Mouse (Mus musculus): ENCODE measurements around the gene Ralgds. TPM values are rescaled to one million over a fixed set of nuclear protein-coding genes. Genes with fewer than 3 reads are reported as not detected.

The Ralgds gene
- total and polyA plus RNA-seq, 3 experiments = 9.7 to 19.5 (median 12.2) TPM

- intact Hi-C loops (cut with DNase I) = no loop called here
- Histone ChIP-seq H3K4me3 (no peak overlapping the region), H3K79me2 (replicated peaks; ENCODE audit: control insufficient read depth, insufficient read depth, low read length) (no peaks in the 10 kb centered on the region), H3K4me1 (ENCODE audit: control insufficient read depth, insufficient read depth, low read length) (no peaks in the 10 kb centered on the region), H3K27me3 (ENCODE audit: control insufficient read depth, insufficient read depth, low read length) (no peaks in the 10 kb centered on the region), H3K27ac (no peak overlapping the region), H3K9ac (ENCODE audit: low read depth, low read length) (no peak overlapping the region), H3K36me3 (ENCODE audit: control insufficient read depth, insufficient read depth, low read length) (no peaks in the 10 kb centered on the region)
- 63% methylated on average over 2 of the region's 2 CpGs for WGBS
- peak in 1 of 2 experiments; percentile 3 for DNase-seq
- TF ChIP-seq CTCF (IDR thresholded peaks at IDR 0.05) (no peak), POLR2A (IDR thresholded peaks at IDR 0.05; ENCODE audit: insufficient read depth, low read depth, low read length) (no peak), EP300 (IDR thresholded peaks at IDR 0.05; ENCODE audit: insufficient read depth, low read depth, low read length) (no peak)
Observed at GRCm38 (mm10) chr2:28483861-28484260, 29.1 kb upstream of the Ralgds start.

GRCm38 (mm10) chr2:28494521-28494920, 18.4 kb upstream of the Ralgds start:
- H3K27me3 ChIP-seq (ENCODE audit: control insufficient read depth, insufficient read depth, low read length) = no peaks in the 10 kb centered on the region
- intact Hi-C loops (cut with DNase I) = no loop called here
- no peaks in the 10 kb centered on the region for H3K36me3 ChIP-seq (ENCODE audit: control insufficient read depth, insufficient read depth, low read length)
- H3K9ac ChIP-seq (ENCODE audit: low read depth, low read length) = no peak overlapping the region
- H3K4me3 ChIP-seq = no peak overlapping the region
- TF ChIP-seq POLR2A (IDR thresholded peaks at IDR 0.05; ENCODE audit: insufficient read depth, low read depth, low read length) = no peak
- TF ChIP-seq EP300 (IDR thresholded peaks at IDR 0.05; ENCODE audit: insufficient read depth, low read depth, low read length) = no peak
- no peak for TF ChIP-seq CTCF (IDR thresholded peaks at IDR 0.05)
- no peaks in the 10 kb centered on the region for H3K4me1 ChIP-seq (ENCODE audit: control insufficient read depth, insufficient read depth, low read length)
- 56% methylated on average over 2 of the region's 2 CpGs for WGBS
- no peak overlapping the region for H3K27ac ChIP-seq
- no peak for DNase-seq
- no peaks in the 10 kb centered on the region for H3K79me2 ChIP-seq (replicated peaks; ENCODE audit: control insufficient read depth, insufficient read depth, low read length)

- Histone ChIP-seq H3K4me3 (no peak overlapping the region), H3K36me3 (ENCODE audit: control insufficient read depth, insufficient read depth, low read length) (no peaks in the 10 kb centered on the region), H3K9ac (ENCODE audit: low read depth, low read length) (no peak overlapping the region), H3K27me3 (ENCODE audit: control insufficient read depth, insufficient read depth, low read length) (no peaks in the 10 kb centered on the region), H3K4me1 (ENCODE audit: control insufficient read depth, insufficient read depth, low read length) (no peaks in the 10 kb centered on the region), H3K79me2 (replicated peaks; ENCODE audit: control insufficient read depth, insufficient read depth, low read length) (no peaks in the 10 kb centered on the region), H3K27ac (no peak overlapping the region)
- DNase-seq = peak; percentile 19 to 41
- TF ChIP-seq CTCF (IDR thresholded peaks at IDR 0.05) (peak; percentile 54), EP300 (IDR thresholded peaks at IDR 0.05; ENCODE audit: insufficient read depth, low read depth, low read length) (no peak), POLR2A (IDR thresholded peaks at IDR 0.05; ENCODE audit: insufficient read depth, low read depth, low read length) (no peak)
- intact Hi-C loops (cut with DNase I) = no loop called here
- 61% methylated on average over 14 of the region's 14 CpGs for WGBS
Observed at GRCm38 (mm10) chr2:28495207-28495756, 17.6 kb upstream of the Ralgds start.

GRCm38 (mm10) chr2:28495801-28496595, 16.9 kb upstream of the Ralgds start:
- no peaks in the 10 kb centered on the region for H3K4me1 ChIP-seq (ENCODE audit: control insufficient read depth, insufficient read depth, low read length)
- WGBS = 74% methylated on average over 16 of the region's 16 CpGs

GRCm38 (mm10) chr2:28496671-28497070, 16.3 kb upstream of the Ralgds start, which contains the start of gene Gbgt1:
Gbgt1 (plus strand) TSS chr2:28496891.
- 66% methylated on average over 5 of the region's 5 CpGs for WGBS
- H3K79me2 ChIP-seq (replicated peaks; ENCODE audit: control insufficient read depth, insufficient read depth, low read length) = no peaks in the 10 kb centered on the region
- H3K4me1 ChIP-seq (ENCODE audit: control insufficient read depth, insufficient read depth, low read length) = no peaks in the 10 kb centered on the region
- no peak for DNase-seq
- no peak within 1 kb of the TSS for H3K27ac ChIP-seq
- H3K36me3 ChIP-seq (ENCODE audit: control insufficient read depth, insufficient read depth, low read length) = no peaks in the 10 kb centered on the region
- no peak within 1 kb of the TSS for H3K9ac ChIP-seq (ENCODE audit: low read depth, low read length)
- no peaks in the 10 kb centered on the region for H3K27me3 ChIP-seq (ENCODE audit: control insufficient read depth, insufficient read depth, low read length)
- intact Hi-C loops (cut with DNase I) = no loop called here
- H3K4me3 ChIP-seq = no peak within 1 kb of the TSS
- TF ChIP-seq POLR2A (IDR thresholded peaks at IDR 0.05; ENCODE audit: insufficient read depth, low read depth, low read length) (no peak), CTCF (IDR thresholded peaks at IDR 0.05) (no peak), EP300 (IDR thresholded peaks at IDR 0.05; ENCODE audit: insufficient read depth, low read depth, low read length) (no peak)

More at GRCm38 (mm10) chr2:28495801-28496595, 16.9 kb upstream of the Ralgds start:
- Histone ChIP-seq H3K27me3 (ENCODE audit: control insufficient read depth, insufficient read depth, low read length) (no peaks in the 10 kb centered on the region), H3K4me3 (no peak overlapping the region), H3K79me2 (replicated peaks; ENCODE audit: control insufficient read depth, insufficient read depth, low read length) (no peaks in the 10 kb centered on the region), H3K36me3 (ENCODE audit: control insufficient read depth, insufficient read depth, low read length) (no peaks in the 10 kb centered on the region), H3K9ac (ENCODE audit: low read depth, low read length) (no peak overlapping the region), H3K27ac (no peak overlapping the region)
- DNase-seq = no peak
- no peak for TF ChIP-seq POLR2A (IDR thresholded peaks at IDR 0.05; ENCODE audit: insufficient read depth, low read depth, low read length)
- TF ChIP-seq EP300 (IDR thresholded peaks at IDR 0.05; ENCODE audit: insufficient read depth, low read depth, low read length) = no peak
- no peak for TF ChIP-seq CTCF (IDR thresholded peaks at IDR 0.05)
- intact Hi-C loops (cut with DNase I) = no loop called here

GRCm38 (mm10) chr2:28497561-28497960, 15.4 kb upstream of the Ralgds start:
- 81% methylated on average over 5 of the region's 5 CpGs for WGBS
- intact Hi-C loops (cut with DNase I) = no loop called here
- H3K4me1 ChIP-seq (ENCODE audit: control insufficient read depth, insufficient read depth, low read length) = no peaks in the 10 kb centered on the region
- no peak overlapping the region for H3K27ac ChIP-seq
- no peak overlapping the region for H3K4me3 ChIP-seq
- H3K27me3 ChIP-seq (ENCODE audit: control insufficient read depth, insufficient read depth, low read length) = no peaks in the 10 kb centered on the region
- no peaks in the 10 kb centered on the region for H3K79me2 ChIP-seq (replicated peaks; ENCODE audit: control insufficient read depth, insufficient read depth, low read length)
- H3K9ac ChIP-seq (ENCODE audit: low read depth, low read length) = no peak overlapping the region
- no peak for DNase-seq
- H3K36me3 ChIP-seq (ENCODE audit: control insufficient read depth, insufficient read depth, low read length) = no peaks in the 10 kb centered on the region
- TF ChIP-seq CTCF (IDR thresholded peaks at IDR 0.05) (no peak), EP300 (IDR thresholded peaks at IDR 0.05; ENCODE audit: insufficient read depth, low read depth, low read length) (no peak), POLR2A (IDR thresholded peaks at IDR 0.05; ENCODE audit: insufficient read depth, low read depth, low read length) (no peak)
